Mouse (Mus musculus) erythroblast, embryonic 14.5 days (primary cell): ENCODE measurements around the gene Clk1.

Source experiments
- GATA1 ChIP-seq: IDR thresholded peaks from 2 replicates; pipeline ENCODE4 v1.6.1; 2012; ENCODE audit warnings: low read length, inconsistent platforms, mixed read lengths
- TAL1 ChIP-seq: IDR thresholded peaks from 3 replicates; pipeline ENCODE4 v1.6.1; 2012; ENCODE audit warnings: low read length, inconsistent platforms, mixed read lengths

- TF ChIP-seq TAL1: no peak
- no peak for TF ChIP-seq GATA1
Measured at GRCm38 (mm10) chr1:58396179-58396578, 27.7 kb downstream of the Clk1 start.
